Mouse (Mus musculus) adipocyte (in vitro differentiated cells): ENCODE measurements around the gene Mthfsd.
"Not testable (repeated sequence)": the region's sequence is repeated elsewhere in the genome, so short reads cannot be mapped to it uniquely, and the experiment has no call there.

Experiments
- DNase-seq: peaks from one replicate; pipeline ENCODE4 v3.0.0-alpha.2; 2016; ENCODE audit warnings: low spot score

The Mthfsd gene

DNA sequence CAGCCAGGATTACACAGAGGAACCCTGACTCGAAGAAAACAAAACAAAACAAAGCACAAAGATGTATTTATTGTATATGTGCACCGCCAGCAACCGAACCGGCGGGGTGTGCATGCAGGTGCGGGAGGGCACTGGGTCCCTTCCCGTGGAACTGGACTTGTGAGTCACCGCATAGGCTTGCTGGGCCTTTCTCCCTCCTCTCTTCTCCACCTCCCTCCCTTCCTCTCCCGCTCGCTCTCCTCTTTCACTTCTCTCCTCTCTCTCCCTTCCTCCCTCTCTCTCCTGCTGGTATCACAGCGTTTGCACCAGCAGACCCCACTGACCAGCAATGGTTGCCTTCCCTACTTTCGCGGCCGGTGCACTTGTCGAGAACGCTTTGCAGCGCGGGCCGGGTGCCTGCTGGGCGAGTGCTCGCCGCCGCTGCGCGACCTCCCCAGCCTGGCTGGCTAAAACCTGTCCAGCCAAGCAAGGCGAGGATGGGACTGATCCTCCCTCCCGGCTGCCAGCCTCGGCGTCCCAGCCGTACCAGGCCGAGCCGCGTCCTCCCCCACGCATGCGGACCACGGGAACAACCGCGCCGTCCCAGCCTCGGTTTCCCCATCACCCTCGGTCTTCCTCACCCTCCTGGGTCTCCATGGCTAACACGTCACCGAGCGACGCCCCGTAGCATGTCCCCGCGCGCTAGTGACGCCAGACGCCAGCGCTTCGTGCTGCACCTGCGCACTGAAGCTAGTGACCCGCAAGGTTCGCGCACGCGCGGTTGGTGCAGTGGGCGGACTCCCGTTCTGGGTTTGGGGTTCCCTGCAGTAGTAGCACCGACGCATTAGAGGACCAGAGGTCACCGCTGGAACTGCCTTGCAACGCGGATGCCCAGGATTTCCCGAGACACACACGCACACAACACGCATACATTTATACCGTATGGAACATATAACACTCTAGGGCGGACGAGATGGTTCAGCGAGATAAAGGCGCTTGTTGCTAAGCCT, at the start of gene Mthfsd:
TSS of gene Mthfsd (minus strand) at position 725 of the 989 bp plus-strand sequence.
- DNase-seq = peak; percentile 95

DNA sequence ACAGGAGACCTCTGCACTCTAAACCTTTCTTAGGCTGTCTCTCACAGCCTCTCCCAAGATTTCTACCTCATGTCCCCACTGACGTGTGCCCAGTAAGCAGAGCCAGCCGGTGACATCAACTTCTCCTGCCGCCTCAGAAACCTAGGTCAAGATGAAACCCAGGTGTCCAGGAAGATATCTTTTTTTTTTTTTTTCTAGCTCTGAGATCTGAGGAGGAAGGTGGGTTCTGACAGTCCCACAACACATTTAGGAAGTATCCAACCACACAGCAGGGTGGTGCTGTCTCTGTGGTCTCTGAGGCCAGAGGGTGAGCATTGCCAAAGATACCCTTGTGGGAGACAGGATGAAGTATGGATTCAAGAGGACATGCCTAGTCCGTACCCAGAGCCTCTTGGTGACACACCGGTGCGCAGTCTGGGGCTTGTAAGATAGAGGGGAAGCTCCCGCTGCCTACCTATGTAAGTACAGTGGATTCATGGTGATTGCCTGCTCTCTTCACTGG, 48.8 kb upstream of the Mthfsd start:
- DNase-seq = no peak

- peak; percentile 80 for DNase-seq
Measured at GRCm38 (mm10) chr8:121152394-121152793, 44.2 kb upstream of the Mthfsd start.

- no peak for DNase-seq
Measured at GRCm38 (mm10) chr8:121148573-121149083, 40.4 kb upstream of the Mthfsd start.

- DNase-seq = not testable (repeated sequence)
Measured at GRCm38 (mm10) chr8:121145457-121146134, 37.4 kb upstream of the Mthfsd start.

GRCm38 (mm10) chr8:121136856-121137255, 28.7 kb upstream of the Mthfsd start:
- no peak for DNase-seq

- no peak for DNase-seq
Measured at GRCm38 (mm10) chr8:121134512-121134911, 26.3 kb upstream of the Mthfsd start.

- DNase-seq = peak; percentile 38
Measured at GRCm38 (mm10) chr8:121134102-121134501, 25.9 kb upstream of the Mthfsd start.

DNA sequence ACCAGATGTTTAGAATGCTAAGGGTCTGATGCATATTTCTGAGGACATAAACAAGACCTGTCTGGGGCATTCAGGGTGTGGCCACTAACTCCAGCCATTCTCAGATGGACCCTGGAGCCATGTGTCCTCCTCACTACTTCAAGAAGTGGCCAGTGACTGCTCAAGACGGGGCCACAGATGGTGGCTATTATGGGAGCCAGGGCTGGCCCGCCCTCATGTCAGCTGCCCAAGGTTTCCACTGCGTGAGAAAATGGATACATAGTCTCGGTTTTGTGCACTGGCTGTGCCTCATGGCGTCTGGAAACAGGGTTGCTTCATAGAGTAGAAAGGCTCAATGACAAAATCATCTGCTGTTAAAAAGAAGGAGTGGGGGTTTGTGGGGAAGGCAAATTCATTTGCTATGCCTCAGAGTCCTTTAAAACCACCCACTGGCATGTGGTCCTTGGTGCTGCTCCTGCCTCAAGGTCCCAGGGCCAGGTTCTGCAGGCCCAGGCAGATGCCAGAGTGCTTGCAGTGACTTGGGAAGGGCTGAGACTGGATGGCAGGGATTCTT, 24.8 kb upstream of the Mthfsd start:
- DNase-seq = no peak

DNA sequence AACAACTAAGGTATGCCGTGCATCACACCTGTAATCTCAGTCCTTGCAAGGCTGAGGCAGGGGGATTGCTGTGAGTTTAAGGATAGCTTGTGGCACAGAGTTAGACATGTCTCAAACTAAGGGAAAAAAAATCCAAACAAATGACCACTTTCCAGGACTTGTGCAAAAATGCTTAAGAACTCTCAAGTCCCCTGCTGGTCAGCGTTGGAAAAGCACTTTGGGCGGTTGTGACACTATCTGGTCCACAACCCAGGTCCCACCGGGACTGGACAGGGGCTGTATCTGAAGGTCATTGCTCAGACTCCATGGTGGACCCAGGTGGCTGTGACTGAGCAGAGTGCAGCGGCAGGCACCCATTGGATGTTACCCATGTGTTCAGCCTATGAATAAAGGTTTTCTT, 22.3 kb upstream of the Mthfsd start:
- DNase-seq = no peak

GRCm38 (mm10) chr8:121129265-121129940, 21.2 kb upstream of the Mthfsd start:
- DNase-seq = no peak

DNA sequence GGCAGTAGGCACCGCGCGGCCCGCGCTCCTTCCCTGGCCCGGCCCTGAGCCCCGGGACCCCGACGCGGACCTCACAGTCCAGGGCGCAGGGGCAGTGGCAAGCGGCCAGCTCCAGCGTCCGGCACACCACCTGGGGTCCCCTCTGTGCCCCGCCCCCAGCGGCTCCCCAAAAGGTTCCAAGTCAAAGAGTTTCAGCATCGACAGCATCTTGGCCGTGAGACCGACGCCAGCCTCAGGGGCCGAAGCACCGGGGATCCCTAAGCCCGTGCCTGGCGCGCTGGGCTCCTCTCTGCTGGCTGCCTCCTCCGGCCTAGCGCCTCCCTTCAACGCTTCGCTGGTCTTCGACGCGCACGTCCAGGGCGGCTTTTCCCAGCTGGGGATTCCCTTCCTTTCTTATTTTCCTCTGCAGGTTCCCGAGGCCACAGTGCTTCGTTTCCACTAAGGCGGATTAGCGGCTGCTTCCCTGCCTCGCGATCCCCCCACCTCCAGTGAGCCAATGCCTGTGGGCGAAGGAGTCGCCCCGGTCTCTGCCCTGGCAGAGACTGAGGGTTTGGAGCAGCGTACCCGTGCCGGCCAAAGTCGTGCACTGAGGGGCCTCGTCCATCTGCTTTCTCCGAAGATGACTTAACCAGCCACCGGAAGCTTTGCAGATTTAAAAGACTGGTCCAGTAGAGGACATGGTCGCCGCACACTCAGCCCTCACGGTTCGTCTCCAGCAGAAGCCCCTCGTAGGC, 20.5 kb upstream of the Mthfsd start:
- DNase-seq = no peak

DNA sequence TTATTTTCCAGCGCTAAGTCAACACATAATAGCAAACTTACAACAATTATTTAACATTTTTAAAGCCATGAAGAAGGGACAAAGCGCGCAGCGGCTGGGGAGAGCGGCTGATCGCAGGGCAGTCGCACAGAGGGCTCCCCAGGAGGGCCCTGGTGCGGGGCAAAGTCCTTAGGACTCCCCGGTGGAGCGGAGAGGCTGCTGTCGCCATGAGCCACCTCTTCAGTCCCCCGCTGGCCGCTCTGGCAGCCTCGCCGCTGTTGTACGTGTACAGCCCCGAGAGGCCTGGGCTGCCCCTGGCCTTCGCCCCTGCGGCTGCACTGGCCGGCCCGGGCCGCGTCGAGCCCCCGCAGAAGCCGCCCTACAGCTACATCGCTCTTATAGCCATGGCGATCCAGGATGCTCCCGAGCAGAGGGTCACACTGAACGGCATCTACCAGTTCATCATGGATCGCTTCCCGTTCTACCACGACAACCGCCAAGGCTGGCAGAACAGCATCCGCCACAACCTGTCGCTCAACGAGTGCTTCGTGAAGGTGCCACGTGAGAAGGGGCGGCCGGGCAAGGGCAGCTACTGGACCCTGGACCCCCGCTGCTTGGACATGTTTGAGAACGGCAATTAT, 19.7 kb upstream of the Mthfsd start, which contains the start of gene Foxl1:
TSS of gene Foxl1 (plus strand) at position 185 of the 620 bp plus-strand sequence.
- DNase-seq = no peak

GRCm38 (mm10) chr8:121127291-121127701, 19.1 kb upstream of the Mthfsd start:
- no peak for DNase-seq

DNA sequence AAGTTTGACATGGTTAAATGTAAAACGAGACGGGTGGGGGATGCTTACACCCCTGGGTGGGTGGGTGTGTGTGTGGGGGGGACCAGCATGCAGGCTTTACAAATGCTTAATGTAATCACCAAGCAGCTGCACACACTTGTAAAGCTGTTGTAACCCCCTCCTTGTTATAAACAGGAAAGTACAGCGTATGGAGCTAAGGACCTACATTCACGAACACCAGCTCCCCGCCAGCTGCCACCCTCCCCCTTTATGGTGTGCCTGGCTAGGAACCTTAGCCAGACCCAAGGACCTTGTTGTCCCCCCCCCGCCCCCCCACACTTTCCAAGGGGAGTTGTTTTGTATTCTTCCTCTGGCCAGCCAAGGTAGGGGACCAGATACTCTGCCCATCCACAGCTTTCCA, 18.5 kb upstream of the Mthfsd start:
- DNase-seq = no peak

GRCm38 (mm10) chr8:121126191-121126590, 18.0 kb upstream of the Mthfsd start:
- DNase-seq = no peak

DNA sequence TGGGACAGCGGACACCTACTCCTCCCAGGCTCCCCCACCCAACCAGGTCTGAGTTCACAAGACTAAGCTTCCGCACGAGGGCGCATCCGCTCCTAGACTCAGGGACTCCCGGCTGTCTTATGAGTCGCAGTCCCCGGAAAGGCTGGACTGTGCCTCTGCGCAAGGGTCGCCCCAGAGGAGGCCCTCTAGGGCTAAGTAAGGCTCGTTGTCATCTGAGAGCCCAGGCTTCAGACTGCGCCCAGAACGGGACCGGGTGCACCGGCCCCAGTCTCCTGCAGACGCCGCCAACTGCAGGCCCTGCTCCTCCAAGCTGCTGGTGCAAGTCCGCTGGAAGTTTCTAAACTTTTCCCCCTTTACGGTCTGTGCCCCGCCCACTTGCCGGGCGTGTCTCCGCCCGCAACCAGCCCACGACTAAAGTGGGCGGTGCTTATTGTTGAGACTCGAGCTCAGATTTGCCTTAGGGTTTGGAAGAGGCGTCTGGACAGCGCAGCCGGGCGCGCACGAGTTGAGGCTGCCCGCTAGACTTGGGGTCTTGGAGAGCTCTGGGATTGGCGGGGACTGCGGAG, 17.2 kb upstream of the Mthfsd start:
- peak; percentile 91 for DNase-seq

DNA sequence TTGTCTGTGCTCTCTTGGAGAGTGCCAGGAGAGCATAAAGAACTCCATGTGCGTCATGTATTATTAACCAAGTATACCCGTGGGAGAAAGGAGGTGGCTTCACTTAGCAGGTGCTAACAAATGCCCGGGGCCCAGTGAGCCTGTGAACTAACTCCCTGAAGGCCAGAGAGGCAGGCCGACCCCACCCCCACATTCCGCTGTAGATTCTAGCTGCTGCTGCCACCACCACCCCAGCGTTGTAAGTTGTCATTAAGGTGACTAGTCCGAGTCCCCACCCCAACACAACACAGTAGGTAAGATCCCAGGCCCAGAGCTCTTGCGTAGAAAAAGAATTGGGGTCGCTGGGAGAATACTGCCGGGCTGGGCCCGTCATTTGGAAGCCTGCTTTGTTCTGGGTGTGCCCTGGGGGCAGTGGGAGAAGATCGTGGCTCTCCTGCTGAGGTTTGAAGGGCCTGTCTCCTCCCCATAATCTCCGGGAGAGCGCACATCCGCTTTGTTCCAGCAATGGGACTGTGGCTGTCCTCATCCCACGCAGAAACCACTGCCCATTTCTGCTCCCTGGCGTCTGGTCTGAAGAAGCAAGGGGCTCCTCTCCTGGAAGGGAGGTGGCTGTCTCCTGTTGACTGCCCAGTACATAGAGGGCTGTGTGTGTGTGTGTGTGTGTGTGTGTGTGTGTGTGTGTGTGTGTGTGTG, 16.5 kb upstream of the Mthfsd start:
- peak; percentile 27 for DNase-seq

DNA sequence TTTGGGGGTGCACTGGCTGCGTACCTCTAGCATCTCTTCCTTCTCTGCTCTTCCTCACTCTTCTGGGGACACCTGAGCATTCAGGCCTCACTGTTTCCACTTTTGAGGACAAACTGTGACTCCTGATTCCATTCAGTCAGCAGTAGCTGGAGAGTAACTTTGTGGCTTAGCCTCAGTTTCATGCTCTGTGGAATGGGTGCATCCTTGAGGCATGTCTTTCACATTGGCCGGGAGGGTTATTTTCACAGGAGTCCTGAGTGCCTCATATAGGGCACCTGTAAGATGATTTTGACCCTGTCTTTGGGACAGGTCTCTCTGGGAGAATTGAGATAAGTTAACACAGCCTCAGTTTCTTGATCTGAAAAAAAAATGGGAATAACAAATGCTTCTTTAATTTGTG, 14.9 kb upstream of the Mthfsd start:
- no peak for DNase-seq

DNA sequence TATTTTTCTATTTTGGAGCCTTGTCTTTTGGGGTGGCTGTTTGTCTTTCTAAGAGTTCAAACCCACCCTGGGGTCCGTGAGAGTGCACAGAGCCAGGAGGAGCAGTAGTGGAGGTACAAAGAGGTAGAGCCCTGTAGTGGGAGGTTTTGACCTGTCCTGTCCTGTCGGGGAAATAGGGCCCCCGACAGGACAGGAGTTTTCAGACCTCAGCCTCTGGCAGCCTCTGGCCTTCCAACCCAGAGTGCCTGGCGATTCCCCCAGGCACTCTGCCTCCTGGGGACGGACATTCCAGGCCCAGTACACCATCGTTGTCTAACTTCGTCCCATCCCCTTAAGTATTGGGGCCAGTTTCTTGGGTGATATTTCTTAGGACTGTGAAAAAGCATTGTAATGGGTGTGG, 14.2 kb upstream of the Mthfsd start:
- DNase-seq = no peak
